Mouse (Mus musculus): ENCODE measurements around the gene Camta1. TPM values are rescaled to one million over a fixed set of nuclear protein-coding genes. Genes with fewer than 3 reads are reported as not detected.

The Camta1 gene
- total RNA-seq, 2 experiments from 2014 or later, result 2.9 to 70.2 TPM

DNA sequence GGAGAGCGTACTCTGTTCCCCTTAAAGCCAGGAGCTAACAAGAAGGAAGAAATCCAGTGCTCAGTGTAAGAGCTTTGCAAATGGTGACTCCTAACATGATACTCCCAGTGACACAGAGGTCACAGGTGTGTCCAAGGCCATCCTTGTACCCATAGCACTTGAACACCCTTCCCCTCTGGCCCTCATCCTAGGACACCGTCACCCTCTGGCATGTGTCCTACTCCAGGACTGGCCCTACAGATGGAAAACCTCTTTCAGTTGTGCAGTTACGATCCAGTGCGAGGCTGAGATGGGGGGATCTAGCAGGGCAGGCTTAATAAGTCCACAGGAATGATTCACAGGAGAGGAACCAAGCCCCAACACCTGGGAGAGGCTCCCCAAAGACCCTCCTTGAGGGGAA is 453.4 kb downstream of the Camta1 start:
- no peak for ATAC-seq (ENCODE audit: poor library complexity, severe bottlenecking)

DNA sequence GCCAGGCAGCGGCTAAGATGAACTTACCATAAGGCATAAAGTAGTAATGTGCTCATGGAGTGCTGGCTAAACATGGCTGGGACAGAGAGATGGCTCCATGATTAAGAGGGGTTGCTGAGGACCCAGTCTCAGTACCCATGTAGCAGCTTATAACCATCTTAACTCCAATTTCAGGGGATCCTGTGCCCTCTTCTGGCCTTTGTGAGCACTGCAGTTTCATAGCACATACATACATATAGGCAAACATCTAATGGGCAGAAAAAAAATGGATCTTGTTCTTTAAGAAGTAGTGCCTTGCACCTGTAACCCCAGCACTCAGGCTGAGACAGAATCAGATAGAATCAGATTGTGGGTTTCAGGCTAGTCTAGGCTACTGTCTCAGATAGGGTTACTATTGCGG is 454.5 kb downstream of the Camta1 start:
- no peak for ATAC-seq (ENCODE audit: poor library complexity, severe bottlenecking)

GRCm38 (mm10) chr4:151404581-151405256 is 457.0 kb downstream of the Camta1 start:
- ATAC-seq (ENCODE audit: poor library complexity, severe bottlenecking), result no peak

GRCm38 (mm10) chr4:151401685-151402397 is 459.8 kb downstream of the Camta1 start:
- ATAC-seq (ENCODE audit: poor library complexity, severe bottlenecking), result no peak

- ATAC-seq (ENCODE audit: poor library complexity, severe bottlenecking), result no peak
These were observed 465.1 kb downstream of the Camta1 start for GRCm38 (mm10) chr4:151396536-151396935.

- no peak for ATAC-seq (ENCODE audit: poor library complexity, severe bottlenecking)
These were observed 472.3 kb downstream of the Camta1 start for GRCm38 (mm10) chr4:151389345-151389744.

DNA sequence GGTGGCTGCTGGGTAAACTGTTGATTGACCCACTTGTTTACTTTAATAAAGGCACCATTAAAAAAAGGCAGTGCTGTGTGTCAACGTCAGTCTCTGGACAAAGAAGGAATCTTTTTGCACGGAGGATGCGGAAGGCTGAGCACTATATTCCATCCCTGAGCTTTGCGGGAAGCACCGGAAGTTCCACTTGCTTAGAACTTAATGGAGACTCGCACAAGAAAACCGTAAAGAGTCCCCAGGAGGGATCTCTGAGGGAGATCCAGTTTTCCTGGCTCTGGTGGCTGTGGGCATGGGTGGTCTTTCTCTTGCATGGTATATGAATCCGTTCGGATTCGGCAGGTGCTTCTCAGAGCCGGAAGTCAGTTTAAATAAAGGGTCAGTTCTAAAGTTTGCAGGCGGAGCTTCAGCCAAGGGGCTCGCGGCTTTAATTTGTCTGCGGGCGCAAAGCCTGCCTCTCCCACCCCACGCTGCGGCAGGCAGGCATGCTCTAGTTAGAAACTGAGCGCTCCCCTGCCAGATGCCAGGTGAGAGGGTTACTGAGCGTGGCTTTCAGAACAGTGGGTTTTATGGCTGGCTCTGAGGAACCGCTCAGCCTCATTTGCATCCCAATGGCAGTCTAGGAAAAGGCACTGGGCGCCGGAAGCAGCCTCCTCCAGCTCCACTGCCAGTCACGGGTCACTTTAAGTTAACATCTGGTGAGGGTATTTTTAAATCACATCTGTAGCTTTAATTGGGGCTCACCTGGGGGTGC is 474.8 kb downstream of the Camta1 start:
- no peak for ATAC-seq (ENCODE audit: poor library complexity, severe bottlenecking)

DNA sequence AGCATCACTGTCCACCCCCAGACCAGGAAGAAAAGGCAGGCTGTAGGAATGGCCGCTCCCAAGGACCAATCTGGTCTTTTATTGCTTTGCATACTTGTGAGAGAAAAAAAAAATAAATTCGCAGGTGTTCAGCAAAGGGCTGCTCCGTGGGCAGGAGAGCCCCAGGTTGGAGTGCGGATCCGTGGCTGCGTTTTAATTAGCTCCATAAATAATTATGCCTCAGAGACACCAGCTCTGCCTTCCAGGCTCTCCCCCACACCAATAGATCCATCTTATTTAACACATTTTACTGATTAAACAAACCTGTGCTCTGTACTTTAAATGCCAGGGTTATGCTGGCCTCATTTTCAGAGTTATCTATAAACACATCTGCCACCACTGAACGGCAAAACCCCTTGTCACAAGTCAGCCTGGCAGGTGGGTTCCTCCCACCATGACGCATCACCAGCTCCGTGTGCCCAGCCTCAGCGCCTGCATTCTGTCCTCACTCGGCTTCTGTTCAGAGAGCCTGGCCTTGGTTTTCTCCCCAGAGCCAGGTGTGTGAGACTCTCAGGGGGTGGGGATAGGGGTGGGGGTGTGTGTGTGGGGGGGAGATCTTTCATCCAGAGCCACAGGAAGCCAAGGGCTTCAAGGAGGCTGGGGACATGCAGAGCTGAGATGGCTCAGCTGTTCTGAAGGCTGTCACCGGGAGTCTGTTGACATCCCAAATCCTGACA is 475.5 kb downstream of the Camta1 start:
- ATAC-seq (ENCODE audit: poor library complexity, severe bottlenecking), result no peak

GRCm38 (mm10) chr4:151377731-151378130 is 483.9 kb downstream of the Camta1 start:
- ATAC-seq (ENCODE audit: poor library complexity, severe bottlenecking), result no peak

- ATAC-seq (ENCODE audit: poor library complexity, severe bottlenecking), result no peak
These were observed 485.4 kb downstream of the Camta1 start for GRCm38 (mm10) chr4:151376234-151376633.

DNA sequence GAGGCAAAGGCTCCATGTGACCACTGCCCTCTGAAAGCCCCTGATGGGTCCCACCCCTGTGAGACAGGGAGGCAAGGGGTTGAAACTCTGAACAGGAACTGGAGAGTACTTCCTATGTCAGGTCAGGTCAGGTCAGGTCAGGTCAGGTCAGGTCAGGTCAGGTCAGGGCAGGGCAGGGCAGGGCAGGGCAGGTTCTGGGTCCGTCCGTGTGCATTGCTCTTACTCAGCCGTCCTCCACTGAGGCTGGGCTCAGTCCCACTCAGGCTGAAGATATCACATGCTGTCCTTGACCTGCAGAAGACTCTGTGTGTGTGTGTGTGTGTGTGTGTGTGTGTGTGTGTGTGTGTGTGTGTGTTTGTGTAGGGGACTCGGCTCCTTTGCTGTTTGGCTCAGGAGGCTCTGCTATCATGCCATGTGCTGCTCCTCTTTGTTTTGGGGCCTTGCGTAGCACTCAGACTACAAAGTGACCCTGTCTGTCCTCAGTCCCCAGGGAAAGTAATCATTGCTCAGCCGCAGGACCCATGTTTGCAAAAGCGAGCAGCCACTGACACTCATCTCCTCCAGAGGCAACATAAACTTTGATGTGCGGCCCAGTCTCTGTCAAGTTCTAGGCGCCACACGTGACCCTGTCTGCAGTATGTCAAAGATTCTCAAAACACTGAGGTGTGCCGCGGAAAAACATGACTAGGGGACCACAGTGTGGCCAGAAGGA is 488.7 kb downstream of the Camta1 start:
- ATAC-seq (ENCODE audit: poor library complexity, severe bottlenecking), result no peak

GRCm38 (mm10) chr4:151366941-151367545 is 494.6 kb downstream of the Camta1 start:
- no peak for ATAC-seq (ENCODE audit: poor library complexity, severe bottlenecking)

- ATAC-seq (ENCODE audit: poor library complexity, severe bottlenecking), result no peak
These were observed 500.6 kb downstream of the Camta1 start for GRCm38 (mm10) chr4:151360976-151361673.

DNA sequence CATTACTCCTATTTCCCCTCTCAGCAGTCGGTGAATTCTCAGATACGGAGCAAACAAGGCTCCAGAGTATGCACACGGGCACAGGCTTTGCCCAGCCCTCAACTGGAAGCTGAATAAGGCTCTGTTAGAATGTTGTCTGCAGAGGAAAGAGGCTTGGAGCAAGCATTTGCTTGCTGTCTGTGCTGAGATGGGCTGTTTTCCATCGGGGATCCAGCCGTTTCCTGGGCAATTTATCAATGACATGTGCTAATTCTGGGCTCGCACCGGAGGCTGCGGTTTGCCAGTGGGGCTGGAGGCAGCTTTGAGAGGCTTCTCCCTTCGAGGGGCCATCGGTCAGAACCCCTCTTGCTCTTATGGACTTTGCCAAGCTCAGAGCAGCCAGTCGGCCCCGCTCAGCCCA is 506.2 kb downstream of the Camta1 start:
- ATAC-seq (ENCODE audit: poor library complexity, severe bottlenecking), result no peak

- no peak for ATAC-seq (ENCODE audit: poor library complexity, severe bottlenecking)
These were observed 508.9 kb downstream of the Camta1 start for GRCm38 (mm10) chr4:151352791-151353190.

- no peak for ATAC-seq (ENCODE audit: poor library complexity, severe bottlenecking)
These were observed 509.4 kb downstream of the Camta1 start for GRCm38 (mm10) chr4:151352249-151352648.

GRCm38 (mm10) chr4:151351757-151352156 is 509.9 kb downstream of the Camta1 start:
- ATAC-seq (ENCODE audit: poor library complexity, severe bottlenecking), result no peak

DNA sequence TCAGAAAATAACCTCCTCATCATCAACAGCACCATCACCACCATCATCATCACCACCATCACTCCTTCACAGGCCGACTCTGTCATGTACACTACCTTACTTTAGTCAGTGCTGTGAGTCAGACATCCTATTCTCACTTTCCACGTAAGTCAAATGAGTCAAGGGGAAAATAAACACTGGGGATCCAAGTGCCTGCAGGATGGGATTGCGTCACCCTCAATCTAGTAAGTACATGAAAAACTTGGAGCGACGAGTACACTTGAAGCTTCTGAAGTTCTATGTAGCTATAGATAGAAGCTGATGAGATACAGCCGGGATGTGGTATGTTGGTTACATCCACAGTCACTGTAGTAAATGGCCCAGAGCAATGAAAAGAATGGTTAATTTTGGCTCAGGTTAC is 514.1 kb downstream of the Camta1 start:
- no peak for ATAC-seq (ENCODE audit: poor library complexity, severe bottlenecking)

GRCm38 (mm10) chr4:151346673-151347072 is 515.0 kb downstream of the Camta1 start:
- ATAC-seq (ENCODE audit: poor library complexity, severe bottlenecking), result no peak
